Mouse (Mus musculus) kidney, postnatal 14 days (tissue): ENCODE data around the gene Slc7a4.
"Not testable (repeated sequence)": the region's sequence is repeated elsewhere in the genome, so short reads cannot be mapped to it uniquely, and the experiment has no call there.

ENCODE experiments used
- DNase-seq: peaks from one replicate; pipeline ENCODE4 v3.0.0; 2022; ENCODE audit warnings: mixed read lengths

Gene Slc7a4

GRCm38 (mm10) chr16:17583064-17583463 is at the start of gene Slc7a4:
TSS of gene Slc7a4 (minus strand) at chr16:17583214.
- DNase-seq, result no peak

DNA sequence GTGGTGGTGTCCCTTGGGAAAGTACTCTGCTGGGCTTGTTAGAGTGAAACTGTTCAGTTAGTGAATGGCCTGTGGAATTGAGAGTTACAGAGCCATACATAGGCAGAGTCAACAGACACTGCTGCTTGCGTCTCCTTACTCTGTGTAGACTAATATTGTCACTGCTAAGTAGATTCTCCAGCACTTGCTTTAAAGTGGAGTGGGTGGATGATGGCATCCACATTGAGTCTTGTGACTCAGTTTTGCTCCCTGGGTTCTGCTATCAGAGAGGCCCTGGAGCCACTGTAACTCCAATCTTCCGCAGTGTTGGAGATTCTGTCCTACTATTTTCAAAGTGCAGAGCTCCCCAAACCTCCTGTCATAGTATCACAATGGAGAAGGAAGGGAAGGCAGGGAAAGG is 49.6 kb upstream of the Slc7a4 start:
- DNase-seq, result no peak

- DNase-seq, result no peak
Observed at GRCm38 (mm10) chr16:17626269-17626555, 43.2 kb upstream of the Slc7a4 start.

GRCm38 (mm10) chr16:17625488-17626268 is 42.7 kb upstream of the Slc7a4 start:
- DNase-seq, result no peak

- no peak for DNase-seq
Observed at GRCm38 (mm10) chr16:17621936-17622335, 38.9 kb upstream of the Slc7a4 start.

- DNase-seq, result peak; percentile 93
Observed at GRCm38 (mm10) chr16:17619198-17620105, 36.4 kb upstream of the Slc7a4 start, which contains the start of gene Smpd4. TSS of gene Smpd4 (plus strand) at chr16:17619354.

GRCm38 (mm10) chr16:17617922-17618565 is 35.0 kb upstream of the Slc7a4 start:
- peak; percentile 65 for DNase-seq

GRCm38 (mm10) chr16:17616212-17616611 is 33.2 kb upstream of the Slc7a4 start:
- DNase-seq, result no peak

GRCm38 (mm10) chr16:17614740-17615139 is 31.7 kb upstream of the Slc7a4 start:
- DNase-seq, result not testable (repeated sequence)

DNA sequence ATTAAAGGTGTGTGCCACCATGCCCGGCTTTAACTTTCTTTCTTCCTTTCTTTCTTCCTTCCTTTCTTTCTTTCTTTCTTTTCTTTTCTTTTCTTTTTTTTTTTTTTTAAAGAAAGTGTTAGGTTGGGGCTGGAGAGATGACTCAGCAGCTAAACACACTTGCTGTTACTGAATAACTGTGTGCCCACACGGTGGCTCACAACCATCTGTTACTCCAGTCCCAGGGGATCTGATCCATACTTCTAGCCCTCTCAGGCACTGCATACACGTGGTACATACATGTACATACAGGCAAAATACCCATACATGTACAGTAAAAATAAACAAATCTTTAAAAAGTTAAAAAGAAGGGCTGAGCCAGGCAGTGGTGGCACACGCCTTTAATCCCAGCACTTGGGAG is 28.4 kb upstream of the Slc7a4 start:
- DNase-seq, result no peak

DNA sequence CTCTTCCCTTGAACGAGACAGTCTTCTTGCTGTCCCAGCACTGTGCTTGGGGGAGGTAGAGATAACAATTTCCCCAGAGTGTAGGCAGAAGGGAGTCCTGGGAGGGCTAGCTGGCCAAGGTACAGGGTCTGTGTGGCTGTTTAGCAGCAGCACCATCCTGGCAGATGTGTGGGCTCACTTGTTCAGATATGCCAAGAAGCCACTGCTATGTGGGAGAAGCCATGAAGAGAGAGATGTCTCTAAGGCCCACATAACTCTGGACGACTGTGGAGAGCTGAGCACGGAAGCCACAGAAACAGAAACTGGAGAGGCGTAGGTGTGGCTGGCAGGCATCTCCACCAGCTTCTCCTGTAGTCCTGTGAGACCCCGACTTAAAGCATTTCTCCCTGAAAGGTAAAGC is 22.7 kb upstream of the Slc7a4 start:
- no peak for DNase-seq

DNA sequence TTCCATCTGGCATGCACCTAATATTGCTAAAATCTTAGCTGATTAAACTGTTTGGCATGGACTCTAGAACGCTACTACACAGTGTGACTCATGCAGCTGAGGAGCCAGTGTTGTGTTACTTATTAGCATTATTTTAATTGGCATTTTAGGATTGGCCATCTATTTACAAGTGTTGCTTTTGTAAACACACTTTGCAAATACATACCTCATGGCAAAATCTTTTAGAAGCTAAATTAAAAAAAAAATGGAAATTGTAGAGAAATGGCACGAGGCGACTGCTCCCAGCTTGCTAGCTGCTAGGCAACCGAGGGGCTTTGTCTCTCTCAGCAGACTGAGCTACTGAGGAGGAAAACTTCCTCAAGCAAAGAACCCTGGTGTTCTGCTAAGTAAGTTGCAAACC is 21.9 kb upstream of the Slc7a4 start:
- DNase-seq, result no peak

DNA sequence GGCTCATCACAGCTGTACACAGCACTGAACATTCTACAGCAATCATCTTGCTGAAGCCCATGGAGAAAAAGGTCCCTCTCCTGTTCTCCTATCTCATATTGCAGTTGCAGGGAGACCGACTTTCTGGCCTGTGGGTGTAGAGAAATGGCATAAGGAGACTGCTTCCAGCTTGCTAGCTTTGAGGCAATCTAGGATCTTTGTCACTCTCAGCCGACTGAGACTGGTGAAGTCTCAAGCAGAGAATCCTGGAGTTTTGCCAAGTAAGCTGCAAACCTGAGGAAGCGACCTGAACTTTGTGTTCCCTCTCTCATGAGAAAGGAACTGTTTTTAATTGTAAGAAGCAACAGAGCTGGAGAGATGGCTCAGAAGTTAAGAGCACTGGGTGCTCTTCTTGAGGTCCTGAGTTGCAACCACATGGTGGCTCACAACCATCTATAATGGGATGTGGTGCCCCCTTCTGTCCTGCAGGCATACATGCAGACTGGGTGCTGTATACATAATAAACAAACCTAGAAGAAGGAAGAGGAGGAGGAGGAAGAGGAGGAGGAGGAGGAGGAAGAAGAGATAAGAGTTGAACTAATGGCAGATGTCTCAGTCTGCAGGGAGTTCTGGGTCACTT is 18.0 kb upstream of the Slc7a4 start:
- DNase-seq, result peak; percentile 8

- DNase-seq, result no peak
Observed at GRCm38 (mm10) chr16:17590731-17591130, 7.7 kb upstream of the Slc7a4 start.

DNA sequence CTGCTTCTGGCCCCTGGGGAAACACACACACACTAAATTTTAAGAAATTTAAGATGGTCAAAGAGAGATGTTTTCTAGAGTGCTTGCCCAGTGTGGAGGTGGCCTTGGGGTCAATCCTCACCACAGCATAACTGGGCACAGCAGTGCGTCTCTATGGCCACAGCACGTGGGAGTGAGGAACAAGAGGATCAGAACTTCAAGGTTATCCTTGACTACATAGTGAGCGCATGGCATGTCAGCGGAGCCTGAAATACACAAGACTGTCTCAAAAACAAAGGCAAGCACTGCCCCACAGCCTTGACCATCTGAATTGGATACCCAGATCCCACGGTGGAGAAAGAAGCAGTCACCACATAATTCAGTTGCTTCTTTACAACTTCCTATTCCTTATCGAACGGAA is 1.5 kb upstream of the Slc7a4 start:
- DNase-seq, result no peak

- no peak for DNase-seq
Observed at GRCm38 (mm10) chr16:17576825-17577215, 6.2 kb downstream of the Slc7a4 start.

GRCm38 (mm10) chr16:17575870-17576824 is 6.9 kb downstream of the Slc7a4 start:
- DNase-seq, result peak; percentile 85

GRCm38 (mm10) chr16:17566186-17566585 is 16.8 kb downstream of the Slc7a4 start:
- no peak for DNase-seq

- no peak for DNase-seq
Observed at GRCm38 (mm10) chr16:17564771-17565170, 18.2 kb downstream of the Slc7a4 start.

DNA sequence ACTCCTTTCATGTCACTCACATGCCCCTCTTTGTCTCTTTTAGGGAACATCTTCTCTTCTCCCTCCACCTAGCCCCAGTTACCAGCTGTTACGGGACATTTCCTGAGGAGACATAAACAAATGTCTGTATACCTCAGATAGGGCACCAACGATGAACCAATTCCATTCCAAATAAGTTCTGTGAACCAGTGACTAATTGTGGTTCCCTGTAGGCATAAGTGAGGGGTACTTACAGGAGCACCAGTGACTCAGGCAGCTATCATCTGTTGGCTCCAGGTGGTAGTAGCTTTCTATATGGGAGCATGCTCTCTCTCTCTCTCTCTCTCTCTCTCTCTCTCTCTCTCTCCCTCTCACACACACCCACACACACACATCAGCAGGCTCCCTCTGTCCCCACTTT is 18.8 kb downstream of the Slc7a4 start:
- DNase-seq, result no peak

- DNase-seq, result no peak
Observed at GRCm38 (mm10) chr16:17563580-17563979, 19.4 kb downstream of the Slc7a4 start.

GRCm38 (mm10) chr16:17561751-17562208 is 21.2 kb downstream of the Slc7a4 start, which contains the start of gene P2rx6:
TSS of gene P2rx6 (plus strand) at chr16:17561885.
- peak; percentile 42 for DNase-seq
